Mouse (Mus musculus) liver, embryonic 15.5 days (tissue): ENCODE data around the gene Pla2g2c. TPM values are rescaled to one million over a fixed set of nuclear protein-coding genes. Genes with fewer than 3 reads are reported as not detected.

Experiments
- ATAC-seq: fragments of 200-750 bp; cut with Nextera tagmentation; 2 replicates; pipeline ENCODE4 v1.8.0; 2017; ENCODE audit warnings: moderate number of reproducible peaks, mild to moderate bottlenecking, moderate library complexity; ENCODE audit not compliant: insufficient read depth
- H3K27ac ChIP-seq: fragments of 300-500 bp; sonication (generic); replicated peaks from 2 replicates; pipeline ENCODE4 v1.5.1; 2015; ENCODE audit warnings: mild to moderate bottlenecking, inconsistent platforms
- H3K27me3 ChIP-seq: fragments of 300-500 bp; sonication (generic); 2 replicates; pipeline ENCODE4 v1.6.1; 2015; ENCODE audit warnings: mild to moderate bottlenecking, inconsistent platforms
- H3K36me3 ChIP-seq: fragments of 300-500 bp; sonication (generic); replicated peaks from 2 replicates; pipeline ENCODE4 v1.6.1; 2015; ENCODE audit warnings: moderate library complexity, mild to moderate bottlenecking, inconsistent platforms
- H3K4me1 ChIP-seq: fragments of 300-500 bp; sonication (generic); replicated peaks from 2 replicates; pipeline ENCODE4 v1.6.1; 2015; ENCODE audit warnings: inconsistent platforms
- H3K4me2 ChIP-seq: fragments of 300-500 bp; sonication (generic); 2 replicates; pipeline ENCODE4 v1.6.1; 2015; ENCODE audit warnings: moderate library complexity, mild to moderate bottlenecking, inconsistent platforms
- H3K4me3 ChIP-seq: fragments of 300-500 bp; sonication (generic); replicated peaks from 2 replicates; pipeline ENCODE4 v1.5.1; 2015; ENCODE audit warnings: mild to moderate bottlenecking, inconsistent platforms
- H3K9ac ChIP-seq: fragments of 300-500 bp; sonication (generic); 2 replicates; pipeline ENCODE4 v1.6.1; 2015; ENCODE audit warnings: moderate library complexity, mild to moderate bottlenecking, inconsistent platforms
- H3K9me3 ChIP-seq: fragments of 300-500 bp; sonication (generic); replicated peaks from 2 replicates; pipeline ENCODE4 v1.6.1; 2016; ENCODE audit warnings: inconsistent platforms
- WGBS: fragments of 180-500 bp; shearing (Covaris S2); methylation state at CpG from one replicate; pipeline ENCODE4 v1.1.7; 2015; ENCODE audit warnings: mixed read lengths; ENCODE audit not compliant: insufficient replicate concordance; 5-methylcytosine and 5-hydroxymethylcytosine counted together
- polyA plus RNA-seq: library from polyadenylated mRNA; unstranded; fragments of >200 nt; fragmentation: Nextera tagmentation; extraction: Ambion mirVana; gene quantifications from 2 replicates; pipeline ENCODE4 v1.2.1, GENCODE M21; 2015

Gene Pla2g2c
- polyA plus RNA-seq, 1 experiment from 2014 or later, result not detected

- no peaks in the 10 kb centered on the region for H3K36me3 ChIP-seq
Observed at GRCm38 (mm10) chr4:138753608-138754007, 29.0 kb downstream of the Pla2g2c start.

DNA sequence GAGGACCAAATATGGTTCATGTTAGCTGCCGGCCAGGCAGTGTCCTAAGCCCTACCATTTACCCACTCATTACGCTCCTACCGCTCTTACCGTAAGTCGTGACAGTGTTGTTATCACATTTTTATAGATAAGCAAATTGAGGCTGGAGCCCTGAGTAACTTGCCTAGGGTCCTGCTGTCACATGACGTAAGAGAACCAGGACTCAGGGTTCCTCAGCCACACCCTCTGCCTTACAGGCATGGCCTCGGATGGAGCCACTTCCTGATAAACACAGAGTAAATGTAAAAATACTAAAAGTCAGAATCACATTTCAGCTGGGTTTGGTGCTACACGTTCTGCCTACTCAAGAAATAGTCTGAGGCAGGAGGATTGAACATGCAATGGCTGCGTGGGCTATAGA is 29.8 kb downstream of the Pla2g2c start:
- no peaks in the 10 kb centered on the region for H3K4me1 ChIP-seq
- no peak overlapping the region for H3K27ac ChIP-seq
- no peak overlapping the region for H3K4me2 ChIP-seq
- no peak for ATAC-seq
- H3K4me3 ChIP-seq, result no peak overlapping the region
- 59% methylated on average over 9 of the region's 9 CpGs for WGBS
- H3K27me3 ChIP-seq, result no peaks in the 10 kb centered on the region
- no peak overlapping the region for H3K9ac ChIP-seq
- no peaks in the 10 kb centered on the region; the same call in 1 of the 2 replicates for H3K9me3 ChIP-seq
- no peaks in the 10 kb centered on the region for H3K36me3 ChIP-seq

More at GRCm38 (mm10) chr4:138753608-138754007, 29.0 kb downstream of the Pla2g2c start:
- Histone ChIP-seq H3K9me3 (no peaks in the 10 kb centered on the region; the same call in 1 of the 2 replicates), H3K9ac (no peak overlapping the region), H3K4me3 (no peak overlapping the region), H3K27ac (no peak overlapping the region), H3K4me1 (no peaks in the 10 kb centered on the region), H3K27me3 (no peaks in the 10 kb centered on the region), H3K4me2 (no peak overlapping the region)
- no peak for ATAC-seq
- WGBS, result 73% methylated on average over 3 of the region's 3 CpGs

GRCm38 (mm10) chr4:138755439-138755838 is 30.8 kb downstream of the Pla2g2c start:
- Histone ChIP-seq H3K4me1 (no peaks in the 10 kb centered on the region), H3K27ac (no peak overlapping the region), H3K9me3 (no peaks in the 10 kb centered on the region; the same call in 1 of the 2 replicates), H3K27me3 (no peaks in the 10 kb centered on the region), H3K4me3 (no peak overlapping the region), H3K9ac (no peak overlapping the region), H3K4me2 (no peak overlapping the region), H3K36me3 (no peaks in the 10 kb centered on the region)
- WGBS, result 49% methylated on average over 4 of the region's 4 CpGs
- no peak for ATAC-seq

DNA sequence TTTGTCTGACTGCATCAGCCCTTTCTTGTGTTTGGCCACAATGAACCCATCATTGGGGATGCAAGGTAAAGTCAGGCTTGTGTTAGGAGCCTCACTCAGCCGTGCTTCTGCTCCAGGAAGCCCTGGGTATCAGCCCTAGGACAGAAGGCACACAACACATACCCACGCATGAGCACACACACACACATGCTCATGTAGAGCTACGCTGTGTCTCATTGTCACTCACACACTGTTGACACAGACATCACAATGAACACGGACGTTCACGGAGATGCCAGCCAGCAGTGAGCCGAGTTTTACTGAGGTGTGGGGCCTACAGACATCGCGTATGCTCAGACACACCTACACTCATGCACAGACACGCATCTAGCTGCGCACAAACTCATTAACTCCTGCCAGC is 31.4 kb downstream of the Pla2g2c start:
- no peak for ATAC-seq
- Histone ChIP-seq H3K4me1 (no peaks in the 10 kb centered on the region), H3K27me3 (no peaks in the 10 kb centered on the region), H3K4me3 (no peak overlapping the region), H3K9me3 (no peaks in the 10 kb centered on the region; the same call in 1 of the 2 replicates), H3K36me3 (no peaks in the 10 kb centered on the region), H3K27ac (no peak overlapping the region), H3K4me2 (no peak overlapping the region), H3K9ac (no peak overlapping the region)
- 69% methylated on average over 11 of the region's 11 CpGs for WGBS

- no peak for ATAC-seq
Observed at GRCm38 (mm10) chr4:138757416-138757815, 32.8 kb downstream of the Pla2g2c start, which contains the start of gene Pla2g2f. Gene Pla2g2f (minus strand): TSS chr4:138757626.

GRCm38 (mm10) chr4:138762266-138762665 is 37.7 kb downstream of the Pla2g2c start:
- Histone ChIP-seq H3K9me3 (no peaks in the 10 kb centered on the region), H3K4me2 (no peak overlapping the region), H3K27ac (no peak overlapping the region), H3K4me3 (no peak overlapping the region), H3K27me3 (no peaks in the 10 kb centered on the region), H3K4me1 (no peaks in the 10 kb centered on the region), H3K36me3 (no peaks in the 10 kb centered on the region), H3K9ac (no peak overlapping the region)
- no peak for ATAC-seq
- WGBS, result 42% methylated on average over 9 of the region's 9 CpGs

More at GRCm38 (mm10) chr4:138757416-138757815, 32.8 kb downstream of the Pla2g2c start, which contains the start of gene Pla2g2f:
- no peak within 1 kb of the TSS for H3K4me2 ChIP-seq
- H3K27me3 ChIP-seq, result no peaks in the 10 kb centered on the region
- H3K4me3 ChIP-seq, result no peak within 1 kb of the TSS
- no peaks in the 10 kb centered on the region for H3K36me3 ChIP-seq
- H3K27ac ChIP-seq, result no peak within 1 kb of the TSS
- H3K4me1 ChIP-seq, result no peaks in the 10 kb centered on the region
- no peak within 1 kb of the TSS for H3K9ac ChIP-seq
- 75% methylated on average over 8 of the region's 8 CpGs for WGBS
- H3K9me3 ChIP-seq, result no peaks in the 10 kb centered on the region; the same call in 1 of the 2 replicates

- no peaks in the 10 kb centered on the region for H3K4me1 ChIP-seq
- H3K9me3 ChIP-seq, result no peaks in the 10 kb centered on the region
- no peak overlapping the region for H3K9ac ChIP-seq
- 61% methylated on average over 10 of the region's 10 CpGs for WGBS
- no peaks in the 10 kb centered on the region for H3K27me3 ChIP-seq
- no peak overlapping the region for H3K4me2 ChIP-seq
- no peak overlapping the region for H3K4me3 ChIP-seq
- H3K27ac ChIP-seq, result no peak overlapping the region
- H3K36me3 ChIP-seq, result no peaks in the 10 kb centered on the region
- no peak for ATAC-seq
Observed at GRCm38 (mm10) chr4:138771970-138772369, 47.4 kb downstream of the Pla2g2c start.

DNA sequence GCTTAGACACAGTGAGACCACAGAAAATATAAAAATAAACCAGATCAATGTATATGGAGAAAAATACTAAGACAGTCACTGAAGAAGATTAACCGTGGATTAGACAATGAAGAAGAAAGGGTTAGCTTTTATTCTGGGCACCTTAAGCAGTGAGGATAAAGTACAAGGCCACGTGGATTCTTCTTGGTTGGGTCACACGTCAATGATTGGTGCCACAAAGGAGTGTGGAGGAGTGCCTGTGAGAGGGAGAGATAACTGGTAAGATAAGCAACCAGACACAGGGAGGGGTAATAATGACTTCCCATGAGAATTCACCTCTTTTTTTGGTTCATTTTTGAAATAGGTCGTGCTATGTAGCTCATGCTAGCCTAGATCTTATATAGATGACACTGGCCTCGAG is 47.8 kb downstream of the Pla2g2c start:
- 58% methylated on average over 5 of the region's 5 CpGs for WGBS
- ATAC-seq, result no peak
- Histone ChIP-seq H3K27ac (no peak overlapping the region), H3K36me3 (no peaks in the 10 kb centered on the region), H3K4me2 (no peak overlapping the region), H3K4me3 (no peak overlapping the region), H3K9ac (no peak overlapping the region), H3K27me3 (0 out of 2 replicates have a peak, but pooled peaks cover 3% of the 10 kb centered on the region), H3K9me3 (no peaks in the 10 kb centered on the region), H3K4me1 (no peaks in the 10 kb centered on the region)

DNA sequence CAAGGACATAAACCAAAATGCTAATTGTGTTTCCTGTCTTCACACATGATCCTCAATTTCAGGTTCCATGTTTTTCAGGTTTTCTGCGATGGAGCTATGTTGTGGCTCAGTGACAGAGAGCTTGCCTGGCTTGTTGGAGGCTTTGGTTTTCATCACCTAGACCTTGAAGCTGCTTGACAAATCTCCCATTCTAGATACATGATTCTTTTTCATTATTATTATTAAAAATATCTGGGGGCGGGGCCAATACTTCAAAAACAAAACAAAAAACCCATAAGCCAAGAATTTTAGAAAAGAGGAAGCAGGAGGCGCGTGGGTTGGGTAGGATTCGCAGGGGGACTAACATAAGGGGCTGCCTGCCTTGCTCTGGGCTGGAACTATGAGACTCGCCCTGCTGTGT is 50.8 kb downstream of the Pla2g2c start, which contains the start of gene Pla2g2d:
Gene Pla2g2d (plus strand): TSS at position 301 of the 400 bp plus-strand sequence.
- WGBS, result 50% methylated on average over 6 of the region's 6 CpGs
- 0 out of 2 replicates have a peak, but pooled peaks cover 4% of the 10 kb centered on the region for H3K27me3 ChIP-seq
- no peak for ATAC-seq
- no peak within 1 kb of the TSS for H3K4me2 ChIP-seq
- H3K36me3 ChIP-seq, result no peaks in the 10 kb centered on the region
- no peak within 1 kb of the TSS for H3K4me3 ChIP-seq
- H3K9me3 ChIP-seq, result no peaks in the 10 kb centered on the region
- no peak within 1 kb of the TSS for H3K27ac ChIP-seq
- H3K4me1 ChIP-seq, result no peaks in the 10 kb centered on the region
- no peak within 1 kb of the TSS for H3K9ac ChIP-seq

DNA sequence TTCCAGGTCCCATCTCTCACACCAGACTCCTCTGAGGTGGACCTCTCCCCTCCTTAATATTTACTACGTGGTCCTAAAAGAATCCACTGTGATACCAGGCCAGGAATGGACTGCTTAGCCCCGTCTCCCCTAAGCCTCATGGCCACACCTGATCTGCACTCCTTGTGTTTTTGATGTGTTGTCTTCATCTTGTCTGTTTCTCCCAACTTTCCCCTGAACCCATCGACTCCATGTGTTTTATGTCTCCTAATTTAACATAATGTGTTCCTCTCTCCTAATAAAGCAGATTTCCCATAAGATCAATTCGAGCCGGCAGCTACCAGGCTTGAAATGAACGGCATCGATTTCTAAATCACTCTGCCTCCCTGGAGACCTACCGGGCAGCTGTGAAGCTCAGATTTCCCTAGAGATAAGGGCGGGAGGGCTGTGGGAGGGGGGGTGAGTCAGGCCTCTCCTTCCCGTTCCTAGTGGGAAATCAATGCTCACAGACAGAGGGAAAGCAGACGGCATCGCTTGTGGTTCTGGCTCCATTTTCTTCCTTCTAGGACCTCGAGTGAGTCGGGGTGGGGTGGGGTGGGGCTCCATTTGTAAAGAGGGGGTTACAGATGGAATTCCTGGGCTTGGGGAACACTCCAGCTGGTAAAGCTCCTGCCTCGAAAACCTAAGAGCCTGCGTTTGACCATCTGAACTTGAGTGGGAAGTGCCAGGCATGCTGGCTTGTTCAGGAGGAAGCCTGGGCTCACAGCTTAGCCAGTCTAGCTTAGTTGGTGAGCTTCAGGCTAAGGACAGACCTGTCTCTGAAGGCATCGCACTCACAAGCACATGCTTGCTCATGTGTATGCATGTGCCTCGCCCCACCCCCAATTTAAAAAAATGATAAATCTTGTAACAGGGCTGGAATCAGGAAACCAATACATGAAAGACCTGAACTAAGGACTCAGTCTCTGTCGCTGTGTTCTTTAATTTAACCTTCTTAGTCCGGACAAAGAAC is 53.1 kb downstream of the Pla2g2c start:
- Histone ChIP-seq H3K9ac (no peak overlapping the region), H3K4me1 (no peaks in the 10 kb centered on the region), H3K36me3 (no peaks in the 10 kb centered on the region), H3K27me3 (0 out of 2 replicates have a peak, but pooled peaks cover 4% of the 10 kb centered on the region), H3K4me2 (no peak overlapping the region), H3K4me3 (no peak overlapping the region), H3K9me3 (no peaks in the 10 kb centered on the region), H3K27ac (no peak overlapping the region)
- ATAC-seq, result no peak
- 28% methylated on average over 20 of the region's 20 CpGs for whole genome bisulfite sequencing

GRCm38 (mm10) chr4:138780300-138780699 is 55.7 kb downstream of the Pla2g2c start:
- ATAC-seq, result no peak
- Histone ChIP-seq H3K4me1 (no peaks in the 10 kb centered on the region), H3K27ac (no peak overlapping the region), H3K4me3 (no peak overlapping the region), H3K36me3 (no peaks in the 10 kb centered on the region), H3K9ac (no peak overlapping the region), H3K27me3 (0 out of 2 replicates have a peak, but pooled peaks cover 4% of the 10 kb centered on the region), H3K9me3 (no peaks in the 10 kb centered on the region), H3K4me2 (no peak overlapping the region)
- 69% methylated on average over 5 of the region's 5 CpGs for WGBS
